Mouse (Mus musculus) stomach, embryonic 14.5 days (tissue): ENCODE data around the gene Ticam1. TPM values are rescaled to one million over a fixed set of nuclear protein-coding genes. Genes with fewer than 3 reads are reported as not detected.

Experiments used
- ATAC-seq: fragments of 200-750 bp; cut with Nextera tagmentation; 2 replicates; pipeline ENCODE4 v1.8.0; 2017; ENCODE audit warnings: low read depth, moderate TSS enrichment; ENCODE audit not compliant: insufficient number of reproducible peaks, insufficient read depth, low FRiP score
- H3K27ac ChIP-seq: fragments of 300-500 bp; sonication (generic); 2 replicates; pipeline ENCODE4 v1.5.1; 2014; ENCODE audit warnings: mild to moderate bottlenecking, low read length, moderate library complexity, mixed read lengths
- H3K27me3 ChIP-seq: fragments of 300-500 bp; sonication (generic); 2 replicates; pipeline ENCODE4 v1.6.1; 2014; ENCODE audit warnings: low read length, control low read depth, mixed read lengths; ENCODE audit not compliant: control insufficient read depth, insufficient read depth
- H3K36me3 ChIP-seq: fragments of 300-500 bp; sonication (generic); 2 replicates; pipeline ENCODE4 v1.6.1; 2014; ENCODE audit warnings: mild to moderate bottlenecking, control low read depth, low read length, moderate library complexity, mixed read lengths; ENCODE audit not compliant: control insufficient read depth, insufficient read depth
- H3K4me1 ChIP-seq: fragments of 300-500 bp; sonication (generic); 2 replicates; pipeline ENCODE4 v1.6.1; 2014; ENCODE audit warnings: low read length, control low read depth, mixed read lengths; ENCODE audit not compliant: control insufficient read depth, insufficient read depth
- H3K4me2 ChIP-seq: fragments of 300-500 bp; sonication (generic); replicated peaks from 2 replicates; pipeline ENCODE4 v1.6.1; 2014; ENCODE audit warnings: low read depth, low read length, control low read depth
- H3K4me3 ChIP-seq: fragments of 300-500 bp; sonication (generic); 2 replicates; pipeline ENCODE4 v1.5.1; 2014; ENCODE audit warnings: low read depth, low read length, control low read depth
- H3K9ac ChIP-seq: fragments of 300-500 bp; sonication (generic); replicated peaks from 2 replicates; pipeline ENCODE4 v1.6.1; 2014; ENCODE audit warnings: low read depth, mild to moderate bottlenecking, control low read depth, low read length, moderate library complexity, mixed read lengths
- H3K9me3 ChIP-seq: fragments of 300-500 bp; sonication (generic); 2 replicates; pipeline ENCODE4 v1.6.1; 2016; ENCODE audit warnings: low read depth, low read length, control low read depth; ENCODE audit not compliant: control insufficient read depth
- WGBS: fragments of 180-500 bp; shearing (Covaris S2); extraction: QIAGEN DNeasy Blood & Tissue Kit; methylation state at CpG from one replicate; pipeline ENCODE4 v1.1.7; 2014; 5-methylcytosine and 5-hydroxymethylcytosine counted together
- polyA plus RNA-seq: library from polyadenylated mRNA; unstranded; fragments of >200 nt; fragmentation: Nextera tagmentation; extraction: Ambion mirVana; gene quantifications from 2 replicates; pipeline ENCODE4 v1.2.1, GENCODE M21; 2014

The Ticam1 gene
- polyA plus RNA-seq, 1 experiment from 2014 or later: 7.0 TPM

- Histone ChIP-seq H3K4me3 (peak overlapping the region; percentile 76), H3K27ac (peak overlapping the region; percentile 89), H3K9ac (peak overlapping the region; percentile 78), H3K4me1 (peaks cover 34% of the 10 kb centered on the region), H3K9me3 (no peaks in the 10 kb centered on the region), H3K36me3 (peaks cover 13% of the 10 kb centered on the region), H3K27me3 (no peaks in the 10 kb centered on the region), H3K4me2 (peak overlapping the region; percentile 98)
- under 1% methylated on average over 68 of the region's 68 CpGs for WGBS
- ATAC-seq: peak; percentile 93
Measured at GRCm38 (mm10) chr17:56303847-56304586, 27.4 kb upstream of the Ticam1 start.

GRCm38 (mm10) chr17:56303160-56303846 is 26.7 kb upstream of the Ticam1 start, which contains the start of gene Uhrf1:
Gene Uhrf1 (plus strand): TSS chr17:56303321.
- Histone ChIP-seq H3K9ac (peak within 1 kb of the TSS; percentile 78), H3K4me1 (peaks cover 34% of the 10 kb centered on the region), H3K27me3 (no peaks in the 10 kb centered on the region), H3K27ac (peak within 1 kb of the TSS; percentile 89), H3K4me3 (peak within 1 kb of the TSS; percentile 76), H3K4me2 (peak within 1 kb of the TSS; percentile 98), H3K36me3 (peaks cover 6% of the 10 kb centered on the region), H3K9me3 (no peaks in the 10 kb centered on the region)
- under 1% methylated on average over 43 of the region's 43 CpGs for WGBS
- peak; percentile 88 for ATAC-seq

GRCm38 (mm10) chr17:56302363-56302996 is 25.9 kb upstream of the Ticam1 start:
- ATAC-seq: 0 out of 2 replicates have a peak, but pooled peaks have one; percentile 2
- WGBS: 31% methylated on average over 13 of the region's 13 CpGs

DNA sequence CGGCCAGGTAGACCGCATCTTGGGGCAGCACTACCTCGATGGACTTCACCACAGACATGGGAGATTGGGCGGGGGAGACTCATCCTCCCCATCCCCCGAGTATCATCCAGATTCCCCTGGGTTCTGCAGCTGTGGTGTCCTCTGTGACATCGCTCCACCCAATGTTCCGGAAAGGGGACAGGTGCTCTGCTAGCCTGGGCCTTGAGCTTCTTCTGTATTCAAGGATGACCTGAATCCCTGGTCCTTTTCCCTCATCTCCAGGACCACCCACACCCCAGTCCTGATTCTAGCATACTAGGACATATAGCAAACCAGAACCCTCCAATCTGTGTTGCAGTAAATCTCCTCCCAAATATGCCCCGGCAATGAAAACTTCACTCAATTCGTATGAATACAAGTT is 23.6 kb upstream of the Ticam1 start, which contains the start of gene Arrdc5:
Gene Arrdc5 (minus strand): TSS at position 101 of the 400 bp plus-strand sequence.
- 90% methylated on average over 9 of the region's 9 CpGs for WGBS

More at GRCm38 (mm10) chr17:56302363-56302996, 25.9 kb upstream of the Ticam1 start:
- Histone ChIP-seq H3K36me3 (no peaks in the 10 kb centered on the region; the same call in 1 of the 2 replicates), H3K4me3 (peak overlapping the region; percentile 76; the same call in 1 of the 2 replicates), H3K4me2 (peak overlapping the region; percentile 98), H3K9me3 (no peaks in the 10 kb centered on the region), H3K27me3 (no peaks in the 10 kb centered on the region), H3K9ac (no peak overlapping the region; the same call in 1 of the 2 replicates), H3K4me1 (peaks cover 34% of the 10 kb centered on the region), H3K27ac (peak overlapping the region; percentile 71)

DNA sequence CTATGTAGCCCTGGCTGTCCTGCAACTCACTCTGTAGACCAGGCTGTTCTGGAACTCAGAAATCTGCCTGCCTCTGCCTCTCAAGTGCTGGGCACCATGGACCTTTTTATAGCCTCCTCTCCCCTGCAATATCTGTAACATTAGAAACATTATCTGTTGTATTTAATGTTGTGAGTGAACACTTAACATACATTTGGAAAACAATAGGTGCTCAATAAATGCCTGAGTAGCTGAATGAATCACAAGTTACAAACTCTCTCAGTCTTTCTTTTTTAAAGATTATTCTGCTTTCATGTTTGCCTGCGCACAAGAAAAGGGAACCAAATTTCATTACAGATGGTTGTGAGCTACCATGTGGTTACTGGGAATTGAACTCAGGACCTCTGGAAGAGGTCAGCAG is 21.7 kb upstream of the Ticam1 start:
- WGBS: 100% methylated on average over 1 of the region's 1 CpGs
- no peaks in the 10 kb centered on the region for H3K36me3 ChIP-seq

More for the DNA sequence above, 23.6 kb upstream of the Ticam1 start, which contains the start of gene Arrdc5:
- Histone ChIP-seq H3K27me3 (no peaks in the 10 kb centered on the region), H3K27ac (no peak within 1 kb of the TSS), H3K4me3 (no peak within 1 kb of the TSS), H3K36me3 (no peaks in the 10 kb centered on the region), H3K9me3 (no peaks in the 10 kb centered on the region), H3K9ac (no peak within 1 kb of the TSS), H3K4me2 (no peak within 1 kb of the TSS), H3K4me1 (peaks cover 14% of the 10 kb centered on the region)
- ATAC-seq: no peak

DNA sequence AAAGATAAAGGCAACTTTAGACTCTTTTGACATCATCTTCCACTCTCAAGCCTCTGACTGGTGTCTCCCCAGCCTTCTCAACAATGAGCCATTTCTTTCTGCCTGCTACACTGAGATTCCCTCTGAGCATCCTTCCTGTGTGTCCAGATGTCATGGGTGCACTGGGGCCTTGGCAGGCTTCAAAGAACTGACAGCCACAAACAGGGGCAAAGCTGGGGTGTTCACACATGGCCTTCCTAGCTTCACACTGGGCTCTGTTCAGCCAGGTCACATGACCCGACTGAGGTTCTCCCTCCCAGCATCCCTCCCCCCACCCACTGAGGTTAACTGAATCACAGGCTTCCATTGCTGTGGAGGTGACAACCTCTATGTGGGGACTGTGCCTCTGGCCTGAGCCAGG is 19.6 kb upstream of the Ticam1 start:
- no peak overlapping the region for H3K4me2 ChIP-seq
- H3K4me1 ChIP-seq: peaks cover 4% of the 10 kb centered on the region; the same call in 1 of the 2 replicates
- no peak overlapping the region for H3K27ac ChIP-seq
- H3K27me3 ChIP-seq: no peaks in the 10 kb centered on the region
- H3K4me3 ChIP-seq: no peak overlapping the region
- H3K36me3 ChIP-seq: no peaks in the 10 kb centered on the region
- ATAC-seq: no peak
- WGBS: 68% methylated on average over 1 of the region's 1 CpGs
- H3K9ac ChIP-seq: no peak overlapping the region
- H3K9me3 ChIP-seq: no peaks in the 10 kb centered on the region

More for the DNA sequence above, 21.7 kb upstream of the Ticam1 start:
- H3K27me3 ChIP-seq: no peaks in the 10 kb centered on the region
- no peak for ATAC-seq
- H3K4me1 ChIP-seq: peaks cover 7% of the 10 kb centered on the region; the same call in 1 of the 2 replicates
- no peaks in the 10 kb centered on the region for H3K9me3 ChIP-seq
- no peak overlapping the region for H3K27ac ChIP-seq
- H3K4me2 ChIP-seq: no peak overlapping the region
- no peak overlapping the region for H3K4me3 ChIP-seq
- no peak overlapping the region for H3K9ac ChIP-seq

GRCm38 (mm10) chr17:56294241-56294640 is 17.7 kb upstream of the Ticam1 start:
- WGBS: 92% methylated on average over 19 of the region's 19 CpGs
- H3K9ac ChIP-seq: no peak overlapping the region
- no peak overlapping the region for H3K27ac ChIP-seq
- peaks cover 12% of the 10 kb centered on the region for H3K4me1 ChIP-seq
- no peaks in the 10 kb centered on the region for H3K36me3 ChIP-seq
- no peak overlapping the region for H3K4me3 ChIP-seq
- H3K4me2 ChIP-seq: no peak overlapping the region
- ATAC-seq: no peak
- no peaks in the 10 kb centered on the region for H3K9me3 ChIP-seq
- no peaks in the 10 kb centered on the region for H3K27me3 ChIP-seq

DNA sequence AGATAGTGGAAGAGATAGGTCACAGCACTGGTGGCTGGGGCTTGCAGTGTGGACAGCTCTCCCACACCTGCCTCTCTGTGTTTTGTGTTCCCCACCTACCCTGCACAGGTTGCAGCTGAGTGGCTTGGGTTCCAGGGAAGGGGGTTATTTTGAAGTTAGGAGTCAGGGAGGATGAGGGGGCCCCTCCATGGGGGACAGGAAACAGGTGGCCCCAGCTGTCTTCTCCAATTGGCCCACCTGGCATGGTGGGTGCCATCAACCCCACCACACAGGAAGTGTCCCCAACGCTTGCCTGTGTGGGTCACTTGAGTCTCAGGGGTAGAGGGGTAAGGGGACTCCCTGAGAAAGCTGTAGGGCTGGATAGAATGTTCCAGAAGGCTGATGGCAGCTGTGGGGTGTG is 16.7 kb upstream of the Ticam1 start:
- no peaks in the 10 kb centered on the region for H3K36me3 ChIP-seq
- WGBS: 47% methylated on average over 1 of the region's 1 CpGs
- no peaks in the 10 kb centered on the region for H3K9me3 ChIP-seq
- ATAC-seq: no peak
- H3K4me3 ChIP-seq: no peak overlapping the region
- H3K4me2 ChIP-seq: no peak overlapping the region
- no peaks in the 10 kb centered on the region for H3K27me3 ChIP-seq
- H3K4me1 ChIP-seq: peaks cover 18% of the 10 kb centered on the region
- no peak overlapping the region for H3K9ac ChIP-seq
- no peak overlapping the region for H3K27ac ChIP-seq
